Mouse (Mus musculus) megakaryocyte progenitor cell, adult 5-6 weeks (primary cell): ENCODE measurements at regions not wholly inside any gene's neighbourhood (a gene's known extent, or its start where the extent isn't known, plus 50 kb on each side); places are given as distances from the start of the nearest gene placed in this dataset.
A peak's percentile ranks its signal among the peaks of the same experiment; 100 is the strongest.
"Not testable (repeated sequence)": the region's sequence is repeated elsewhere in the genome, so short reads cannot be mapped to it uniquely, and the experiment has no call there.

ENCODE experiments used
- ATAC-seq: replicated peaks from 2 replicates; pipeline ENCODE4 v1.8.0; 2016; ENCODE audit warnings: mild to moderate bottlenecking, moderate TSS enrichment, inconsistent platforms; ENCODE audit not compliant: poor library complexity

DNA sequence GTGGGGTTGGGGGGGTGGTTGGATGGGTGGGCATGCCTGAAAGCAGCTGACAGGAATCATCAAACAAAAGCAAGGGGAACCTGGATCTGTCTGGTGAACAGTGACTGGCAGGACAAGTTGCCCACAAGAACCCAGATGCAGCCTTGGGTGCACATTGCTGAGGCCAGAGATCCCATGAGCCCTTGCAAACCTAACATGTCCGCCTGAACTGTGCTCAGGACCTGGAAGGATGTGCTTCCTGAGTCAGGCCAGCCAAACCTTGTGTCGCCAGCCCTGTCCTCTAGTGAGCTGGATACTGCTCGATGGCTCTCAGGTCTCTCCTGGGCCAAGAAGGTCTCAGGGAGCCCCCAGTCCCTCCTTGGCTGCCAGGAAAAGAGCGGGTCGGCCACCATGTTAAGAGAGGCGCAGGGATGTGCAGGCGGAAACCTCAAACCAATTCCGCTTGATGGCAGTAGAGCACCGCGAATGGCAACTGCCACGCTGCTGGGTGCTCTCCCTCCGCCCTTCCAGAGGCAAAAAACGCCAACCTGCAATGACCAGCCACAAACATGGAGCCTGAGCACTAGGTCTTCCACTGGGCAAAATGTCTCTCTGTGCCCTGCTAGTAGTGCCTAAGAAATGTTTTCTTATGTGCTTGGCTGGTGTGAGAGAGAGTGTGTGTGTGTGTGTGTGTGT, 140.2 kb downstream of the Pls3 start:
- ATAC-seq, result not testable (repeated sequence)

DNA sequence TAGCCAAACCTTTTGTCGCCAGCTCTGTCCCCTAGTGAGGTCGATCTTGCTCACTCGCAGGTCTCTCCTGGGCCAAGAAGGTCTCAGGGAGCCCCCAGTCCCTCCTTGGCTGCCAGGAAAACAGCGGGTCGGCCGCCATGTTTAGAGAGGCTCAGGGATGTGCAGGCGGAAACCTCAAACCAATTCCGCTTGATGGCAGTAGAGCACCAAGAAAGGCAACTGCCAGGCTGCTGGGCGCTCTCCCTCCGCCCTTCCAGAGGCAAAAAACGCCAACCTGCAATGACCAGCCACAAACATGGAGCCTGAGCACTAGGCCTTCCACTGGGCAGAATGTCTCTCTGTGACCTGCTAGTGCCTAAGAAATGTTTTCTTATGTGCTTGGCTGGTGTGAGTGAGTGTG, 141.3 kb downstream of the Pls3 start:
- ATAC-seq, result not testable (repeated sequence)

DNA sequence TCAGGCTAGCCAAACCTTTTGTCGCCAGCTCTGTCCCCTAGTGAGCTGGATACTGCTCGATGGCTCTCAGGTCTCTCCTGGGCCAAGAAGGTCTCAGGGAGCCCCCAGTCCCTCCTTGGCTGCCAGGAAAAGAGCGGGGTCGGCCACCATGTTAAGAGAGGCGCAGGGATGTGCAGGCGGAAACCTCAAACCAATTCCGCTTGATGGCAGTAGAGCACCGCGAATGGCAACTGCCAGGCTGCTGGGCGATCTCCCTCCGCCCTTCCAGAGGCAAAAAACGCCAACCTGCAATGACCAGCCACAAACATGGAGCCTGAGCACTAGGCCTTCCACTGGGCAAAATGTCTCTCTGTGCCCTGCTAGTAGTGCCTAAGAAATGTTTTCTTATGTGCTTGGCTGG, 145.2 kb downstream of the Pls3 start:
- ATAC-seq, result not testable (repeated sequence)

DNA sequence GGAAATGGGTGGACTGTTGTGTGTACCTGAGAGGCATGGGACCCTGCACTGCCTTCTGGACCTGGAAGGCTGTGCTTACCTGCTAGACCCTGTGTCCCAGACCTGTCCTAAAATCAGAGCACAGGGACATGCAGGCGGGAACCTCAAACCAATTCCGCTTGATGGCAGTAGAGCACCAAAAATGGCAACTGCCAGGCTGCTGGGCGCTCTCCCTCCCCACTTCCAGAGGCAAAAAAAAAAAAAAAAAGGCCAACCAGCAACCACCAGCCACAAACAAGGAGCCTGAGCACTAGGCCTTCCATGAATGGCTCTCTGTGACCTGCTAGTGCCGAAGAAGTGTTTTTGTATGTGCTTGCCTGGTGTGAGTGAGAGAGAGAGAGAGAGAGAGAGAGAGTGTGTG, 146.5 kb downstream of the Pls3 start:
- no peak for ATAC-seq

DNA sequence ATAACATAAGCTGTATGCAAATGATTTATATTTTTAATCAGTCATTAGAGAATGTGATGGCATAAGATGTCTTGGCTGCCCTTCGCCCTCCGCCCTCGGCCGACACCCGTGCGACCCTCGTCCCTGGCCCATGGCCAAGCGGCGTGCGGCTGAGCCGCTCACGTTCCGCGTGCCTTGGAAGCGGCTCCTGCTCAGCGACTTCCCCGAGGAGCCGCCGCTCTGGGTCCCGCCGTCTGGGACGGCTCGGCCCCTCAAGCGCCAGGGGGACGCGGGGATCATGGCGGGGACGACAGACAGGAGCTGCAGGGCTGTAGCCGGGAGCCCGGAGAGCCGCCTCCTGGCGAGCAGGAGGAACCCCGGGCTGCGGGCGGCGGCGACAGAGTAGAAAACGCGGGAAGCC, 145.5 kb upstream of the Rab39b start:
- ATAC-seq, result peak; percentile 42; the same call in 1 of the 2 replicates

- ATAC-seq, result no peak
Observed at GRCm38 (mm10) chrX:75699949-75700348, 121.9 kb upstream of the Rab39b start.

DNA sequence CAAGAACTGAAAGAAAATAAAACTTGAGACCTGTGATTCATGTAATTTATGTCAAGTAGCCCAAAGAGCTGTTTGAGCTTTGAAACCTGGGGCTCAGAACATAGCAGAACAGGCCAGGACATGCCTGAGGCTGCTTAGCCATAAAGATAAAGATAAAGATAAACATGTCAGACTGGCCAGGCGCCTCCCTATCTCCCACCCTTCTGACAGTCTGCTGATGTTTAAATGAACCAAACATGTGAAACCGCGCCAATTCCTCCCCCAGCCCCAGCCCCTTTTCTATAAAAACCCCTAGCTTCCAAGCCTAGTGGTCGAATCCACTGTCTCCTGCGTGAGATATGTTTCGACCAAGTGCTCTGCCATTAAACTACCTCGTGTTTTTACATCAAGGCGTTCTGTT, 97.2 kb upstream of the Rab39b start:
- ATAC-seq, result not testable (repeated sequence)

- peak; percentile 91 for ATAC-seq
Observed at GRCm38 (mm10) chrX:75673920-75674665, 96.1 kb upstream of the Rab39b start.

DNA sequence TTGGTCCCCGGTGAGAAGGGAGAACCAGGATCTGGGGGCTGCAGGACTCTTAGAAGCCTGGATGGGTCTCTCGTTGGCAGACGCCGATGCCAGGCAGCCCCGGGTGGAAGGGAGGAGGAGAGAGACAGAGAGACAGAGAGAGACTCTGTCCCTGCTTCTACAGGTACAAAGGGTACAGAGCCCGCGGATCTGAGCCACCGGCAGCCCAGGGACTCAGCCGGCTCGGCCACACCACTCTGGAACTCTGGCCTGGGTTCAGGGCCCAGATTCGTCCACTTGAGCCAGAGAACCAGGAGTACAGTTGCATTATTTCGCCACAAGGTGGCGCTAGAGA, 95.5 kb upstream of the Rab39b start:
- ATAC-seq, result no peak

- no peak for ATAC-seq
Observed at GRCm38 (mm10) chrX:75672976-75673375, 94.9 kb upstream of the Rab39b start.

DNA sequence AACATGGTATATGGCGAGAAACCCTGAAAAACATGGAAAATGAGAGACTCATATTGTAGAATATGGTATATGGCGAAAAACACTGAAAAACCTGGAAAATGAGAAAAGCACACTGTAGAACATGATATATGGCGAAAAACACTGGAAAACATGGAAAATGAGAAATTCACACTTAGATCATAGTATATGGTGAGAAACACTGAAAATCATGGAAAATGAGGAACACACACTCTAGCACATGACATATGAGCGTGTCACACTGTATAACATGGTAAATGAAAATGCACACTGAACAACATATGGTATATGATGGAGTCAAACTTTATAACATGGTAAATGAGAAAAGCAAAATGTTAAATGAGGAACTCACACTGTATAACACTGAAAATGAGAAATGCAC, 89.6 kb upstream of the Rab39b start:
- ATAC-seq, result no peak

GRCm38 (mm10) chrX:75643402-75643801, 65.4 kb upstream of the Rab39b start:
- no peak for ATAC-seq
